Mouse (Mus musculus): ENCODE results near the gene Pradc1.

DNA sequence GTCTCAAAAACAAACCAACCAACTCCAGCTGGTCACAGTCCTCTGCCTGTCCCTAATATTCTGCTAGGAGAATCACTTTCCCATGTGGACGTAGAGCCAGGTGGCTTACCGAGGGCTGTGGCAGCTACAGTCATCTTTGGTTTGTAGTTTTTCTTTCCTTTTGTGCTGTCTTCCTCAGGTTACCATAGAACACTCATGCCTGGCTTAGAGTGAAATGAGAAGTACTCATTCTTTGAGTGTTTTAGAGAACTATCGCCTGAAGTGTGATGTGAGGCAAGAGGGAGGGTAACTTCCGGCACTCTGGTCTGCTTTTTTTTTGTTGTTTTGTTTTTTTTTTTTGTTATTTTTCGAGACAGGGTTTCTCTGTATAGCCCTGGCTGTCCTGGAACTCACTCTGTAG lies 17.9 kb downstream of the Pradc1 start:
- TF ChIP-seq CTCF (IDR thresholded peaks at IDR 0.05; ENCODE audit: extremely low read depth, insufficient read depth, insufficient read length, insufficient replicate concordance) (no peak), POLR2A (IDR thresholded peaks at IDR 0.05; ENCODE audit: low read depth, low read length) (no peak)
